Mouse (Mus musculus) ES-Bruce4 (cell line): ENCODE data around the gene Kif16b.

Experiments
- CTCF ChIP-seq: IDR thresholded peaks from one replicate; pipeline ENCODE4 v1.8.1; 2011; ENCODE audit warnings: low read depth, low read length
- POLR2A ChIP-seq: IDR thresholded peaks from one replicate; pipeline ENCODE4 v1.8.1; 2011; ENCODE audit warnings: low read length; ENCODE audit not compliant: insufficient read depth

- no peak for TF ChIP-seq CTCF
- no peak for TF ChIP-seq POLR2A
These were observed 140.5 kb downstream of the Kif16b start for GRCm38 (mm10) chr2:142760843-142761242.
